Mouse (Mus musculus) thymus, adult 2 months (tissue): ENCODE results near the gene Morc1. TPM values are rescaled to one million over a fixed set of nuclear protein-coding genes. Genes with fewer than 3 reads are reported as not detected.
A peak's percentile ranks its signal among the peaks of the same experiment; 100 is the strongest.

Experiments used
- DNase-seq: peaks from one replicate; pipeline ENCODE4 v3.0.0; 2021
- H3K27ac ChIP-seq: fragments of 200-500 bp; 2 replicates; pipeline ENCODE4 v1.5.1; 2012; ENCODE audit warnings: low read length, control low read depth; ENCODE audit not compliant: control insufficient read depth, insufficient read depth
- H3K27me3 ChIP-seq: fragments of 200-500 bp; 2 replicates; pipeline ENCODE4 v1.6.1; 2012; ENCODE audit warnings: mild to moderate bottlenecking, low read length, moderate library complexity, mixed read lengths; ENCODE audit not compliant: control insufficient read depth, insufficient read depth
- H3K36me3 ChIP-seq: fragments of 200-500 bp; 2 replicates; pipeline ENCODE4 v1.6.1; 2012; ENCODE audit warnings: mild to moderate bottlenecking, low read length, moderate library complexity; ENCODE audit not compliant: control insufficient read depth, insufficient read depth
- H3K4me1 ChIP-seq: fragments of 200-500 bp; replicated peaks from 2 replicates; pipeline ENCODE4 v1.6.1; 2012; ENCODE audit warnings: low read length; ENCODE audit not compliant: control insufficient read depth, insufficient read depth
- H3K4me3 ChIP-seq: fragments of 200-500 bp; 2 replicates; pipeline ENCODE4 v1.5.1; 2012; ENCODE audit warnings: mild to moderate bottlenecking, low read length, control low read depth, moderate library complexity; ENCODE audit not compliant: control insufficient read depth, insufficient read depth
- CTCF ChIP-seq: fragments of 200-500 bp; IDR thresholded peaks from 2 replicates; pipeline ENCODE4 v1.5.1; 2012; ENCODE audit warnings: mild to moderate bottlenecking, control low read depth, low read length, moderate library complexity, borderline replicate concordance; ENCODE audit not compliant: control insufficient read depth, poor library complexity, insufficient read depth; ENCODE audit errors: extremely low read depth
- POLR2A ChIP-seq: fragments of 200-500 bp; IDR thresholded peaks from 2 replicates; pipeline ENCODE4 v1.6.1; 2012; ENCODE audit warnings: mild to moderate bottlenecking, low read length, control low read depth, moderate library complexity; ENCODE audit not compliant: control insufficient read depth, poor library complexity, insufficient read depth; ENCODE audit errors: extremely low read depth
- WGBS: fragments of 180-500 bp; shearing (Covaris S2); methylation state at CpG from one replicate; pipeline ENCODE4 v1.1.7; 2018; 5-methylcytosine and 5-hydroxymethylcytosine counted together
- polyA plus RNA-seq: library from polyadenylated mRNA; depleted of rRNA; stranded (reverse); fragments of >200 nt; gene quantifications from 2 replicates; pipeline ENCODE4 v1.2.3, GENCODE M21; 2012

Gene Morc1
- polyA plus RNA-seq, 1 experiment: 0.70 TPM

- no peak for TF ChIP-seq POLR2A
- no peak for TF ChIP-seq CTCF
- Histone ChIP-seq H3K4me3 (no peak overlapping the region), H3K27me3 (no peaks in the 10 kb centered on the region), H3K36me3 (no peaks in the 10 kb centered on the region), H3K27ac (no peak overlapping the region), H3K4me1 (no peaks in the 10 kb centered on the region)
- WGBS: 91% methylated on average over 11 of the region's 11 CpGs
- no peak for DNase-seq
Measured at GRCm38 (mm10) chr16:48562290-48563080, 131.4 kb downstream of the Morc1 start.

DNA sequence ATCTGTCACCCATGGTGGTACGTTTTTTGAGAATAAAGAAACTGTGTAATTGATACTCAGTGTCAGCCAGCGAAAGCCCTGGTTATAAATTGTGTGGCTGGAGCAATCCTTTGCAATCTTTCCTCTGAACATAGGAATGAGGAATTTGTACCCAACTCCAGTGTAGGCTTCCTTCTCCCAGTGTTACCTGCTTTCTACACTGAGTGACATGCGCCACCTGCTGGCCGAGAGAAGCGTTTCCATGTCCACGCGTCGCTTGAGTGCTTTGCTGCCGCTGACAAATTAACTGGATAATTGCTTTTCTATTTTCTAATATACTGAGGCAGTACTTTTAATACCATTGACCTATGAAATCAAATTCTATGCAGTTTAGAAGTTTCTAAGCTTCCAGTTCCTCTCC is 139.3 kb downstream of the Morc1 start:
- peaks cover 7% of the 10 kb centered on the region; the same call in 1 of the 2 replicates for H3K4me1 ChIP-seq
- H3K4me3 ChIP-seq: no peak overlapping the region
- H3K27me3 ChIP-seq: no peaks in the 10 kb centered on the region
- DNase-seq: peak; percentile 66
- no peak overlapping the region for H3K27ac ChIP-seq
- TF ChIP-seq CTCF: peak; percentile 81
- TF ChIP-seq POLR2A: no peak
- no peaks in the 10 kb centered on the region for H3K36me3 ChIP-seq
- 24% methylated on average over 9 of the region's 9 CpGs for WGBS

DNA sequence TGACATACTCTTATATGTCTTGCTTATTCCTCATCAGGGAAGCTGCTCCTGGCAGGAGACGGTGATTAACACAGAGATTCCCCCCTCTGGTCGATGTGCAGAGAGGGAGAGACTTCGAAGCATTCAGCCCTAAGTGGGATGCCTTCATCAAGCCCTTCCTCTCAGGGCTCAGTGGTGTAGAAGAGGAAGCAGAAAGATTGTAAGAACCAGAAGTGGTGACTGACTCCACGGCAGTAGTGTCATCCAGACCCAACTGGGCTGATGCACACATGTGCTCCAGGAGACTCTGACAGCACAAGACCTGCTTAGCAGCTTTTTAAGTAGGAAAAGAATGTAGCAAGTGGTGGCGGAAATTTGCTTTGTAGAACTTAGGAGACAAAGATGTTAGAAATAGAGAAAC is 143.0 kb downstream of the Morc1 start:
- no peak overlapping the region for H3K27ac ChIP-seq
- TF ChIP-seq POLR2A (no peak), CTCF (no peak)
- H3K4me3 ChIP-seq: no peak overlapping the region
- 39% methylated on average over 5 of the region's 5 CpGs for WGBS
- no peaks in the 10 kb centered on the region for H3K27me3 ChIP-seq
- peaks cover 7% of the 10 kb centered on the region; the same call in 1 of the 2 replicates for H3K4me1 ChIP-seq
- H3K36me3 ChIP-seq: no peaks in the 10 kb centered on the region
- DNase-seq: no peak

DNA sequence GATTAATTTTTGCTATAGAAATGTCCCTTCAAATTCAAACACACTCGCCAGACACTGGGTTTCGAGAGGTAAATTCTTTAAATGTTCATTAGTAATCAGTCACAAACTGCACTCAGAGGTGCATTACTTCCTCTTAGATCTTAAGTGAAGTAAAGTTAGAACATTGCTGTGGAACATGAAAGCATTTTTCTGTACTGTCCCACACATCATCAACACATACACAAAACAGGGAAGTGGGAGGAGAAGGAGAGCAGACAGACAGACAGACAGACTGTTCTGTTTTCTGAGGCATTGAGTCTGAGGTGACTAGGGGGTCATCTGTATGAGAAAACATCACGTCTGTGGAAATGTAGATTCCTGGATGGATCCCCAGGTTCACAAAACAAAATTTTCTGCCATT is 143.5 kb downstream of the Morc1 start:
- WGBS: 62% methylated on average over 3 of the region's 3 CpGs
- Histone ChIP-seq H3K4me1 (peaks cover 7% of the 10 kb centered on the region; the same call in 1 of the 2 replicates), H3K4me3 (no peak overlapping the region), H3K27me3 (no peaks in the 10 kb centered on the region), H3K36me3 (no peaks in the 10 kb centered on the region), H3K27ac (no peak overlapping the region)
- TF ChIP-seq POLR2A (no peak), CTCF (no peak)
- DNase-seq: no peak

DNA sequence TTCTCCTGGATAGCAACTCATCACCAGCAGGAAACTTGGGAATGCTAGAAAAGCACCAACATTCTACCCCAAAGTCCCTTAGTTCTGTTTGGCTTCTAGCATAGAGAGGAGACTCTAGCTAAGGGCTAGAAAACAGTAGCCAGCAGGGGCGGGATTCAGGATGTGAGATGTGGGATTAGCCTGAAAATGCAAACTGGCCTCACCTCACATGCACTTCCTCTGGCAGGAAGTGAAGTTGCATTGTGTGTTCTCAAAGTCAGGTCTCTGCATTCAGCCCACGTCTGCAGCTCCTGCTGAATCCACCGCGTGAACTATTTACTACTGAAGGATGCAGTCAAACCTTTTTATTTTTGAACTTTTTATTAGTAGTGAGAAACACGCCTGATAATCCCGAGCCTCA is 154.3 kb downstream of the Morc1 start:
- Histone ChIP-seq H3K27me3 (no peaks in the 10 kb centered on the region), H3K4me1 (peaks cover 7% of the 10 kb centered on the region), H3K36me3 (no peaks in the 10 kb centered on the region), H3K27ac (peak overlapping the region; percentile 53), H3K4me3 (no peak overlapping the region)
- TF ChIP-seq POLR2A: no peak
- no peak for DNase-seq
- 20% methylated on average over 6 of the region's 6 CpGs for WGBS

- Histone ChIP-seq H3K36me3 (no peaks in the 10 kb centered on the region), H3K27me3 (no peaks in the 10 kb centered on the region), H3K4me1 (peaks cover 20% of the 10 kb centered on the region), H3K4me3 (no peak overlapping the region), H3K27ac (peak overlapping the region; percentile 72; the same call in 1 of the 2 replicates)
- WGBS: 6% methylated on average over 5 of the region's 5 CpGs
- DNase-seq: peak; percentile 70
- no peak for TF ChIP-seq CTCF
- no peak for TF ChIP-seq POLR2A
Measured at GRCm38 (mm10) chr16:48594457-48594856, 163.4 kb downstream of the Morc1 start.

- TF ChIP-seq CTCF (no peak), POLR2A (no peak)
- Histone ChIP-seq H3K4me1 (peaks cover 20% of the 10 kb centered on the region), H3K4me3 (peak overlapping the region; percentile 51), H3K36me3 (no peaks in the 10 kb centered on the region), H3K27me3 (no peaks in the 10 kb centered on the region), H3K27ac (peak overlapping the region; percentile 95)
- 70% methylated on average over 1 of the region's 1 CpGs for WGBS
- DNase-seq: no peak
Measured at GRCm38 (mm10) chr16:48595216-48595615, 164.2 kb downstream of the Morc1 start.
